Mouse (Mus musculus): Measurements from ENCODE around the gene Fibp. TPM values are rescaled to one million over a fixed set of nuclear protein-coding genes. Genes with fewer than 3 reads are reported as not detected.
"Not testable (repeated sequence)": the region's sequence is repeated elsewhere in the genome, so short reads cannot be mapped to it uniquely, and the experiment has no call there.

The Fibp gene
- total RNA-seq, 2 experiments from 2014 or later = 85.5 to 86.3 TPM

- DNase-seq = peak; percentile 96 to 97
Observed at GRCm38 (mm10) chr19:5488878-5489571, 28.6 kb downstream of the Fibp start.

GRCm38 (mm10) chr19:5489721-5490120, 29.3 kb downstream of the Fibp start:
- DNase-seq = not testable (repeated sequence)

- DNase-seq = peak; percentile 95 to 96
Observed at GRCm38 (mm10) chr19:5490313-5490897, 30.0 kb downstream of the Fibp start, which contains the start of gene Cfl1. TSS of gene Cfl1 (plus strand) at chr19:5490455.

- peak; percentile 82 for DNase-seq
Observed at GRCm38 (mm10) chr19:5490898-5491708, 30.7 kb downstream of the Fibp start.

GRCm38 (mm10) chr19:5492641-5493040, 32.2 kb downstream of the Fibp start:
- DNase-seq = no peak

- DNase-seq = not testable (repeated sequence)
Observed at GRCm38 (mm10) chr19:5493301-5493721, 32.9 kb downstream of the Fibp start.

GRCm38 (mm10) chr19:5494314-5494713, 33.9 kb downstream of the Fibp start:
- DNase-seq = no peak

GRCm38 (mm10) chr19:5495353-5496051, 35.1 kb downstream of the Fibp start:
- no peak for DNase-seq

- no peak for DNase-seq
Observed at GRCm38 (mm10) chr19:5496052-5496370, 35.6 kb downstream of the Fibp start.

- no peak for DNase-seq
Observed at GRCm38 (mm10) chr19:5500330-5500875, 40.0 kb downstream of the Fibp start.

GRCm38 (mm10) chr19:5503687-5504086, 43.3 kb downstream of the Fibp start, which contains the start of gene 1700020D05Rik:
TSS of gene 1700020D05Rik (minus strand) at chr19:5503787.
- DNase-seq = no peak

- peak; percentile 97 to 98 for DNase-seq
Observed at GRCm38 (mm10) chr19:5510031-5511026, 49.9 kb downstream of the Fibp start, which contains the start of gene Snx32. TSS of gene Snx32 (minus strand) at chr19:5510538.

GRCm38 (mm10) chr19:5511074-5511632, 50.7 kb downstream of the Fibp start:
- no peak for DNase-seq

- DNase-seq = no peak
Observed at GRCm38 (mm10) chr19:5512091-5513004, 51.9 kb downstream of the Fibp start.

GRCm38 (mm10) chr19:5513005-5513349, 52.6 kb downstream of the Fibp start:
- no peak for DNase-seq
